Mouse (Mus musculus) heart, embryonic 14.5 days (tissue): ENCODE results near the gene Cyp4x1. TPM values are rescaled to one million over a fixed set of nuclear protein-coding genes. Genes with fewer than 3 reads are reported as not detected.
"Not testable (repeated sequence)": the region's sequence is repeated elsewhere in the genome, so short reads cannot be mapped to it uniquely, and the experiment has no call there.

ENCODE experiments used
- ATAC-seq: fragments of 200-750 bp; cut with Nextera tagmentation; 2 replicates; pipeline ENCODE4 v1.8.0; 2017; ENCODE audit warnings: low read depth, moderate TSS enrichment; ENCODE audit not compliant: insufficient number of reproducible peaks, insufficient read depth, low FRiP score
- H3K27ac ChIP-seq, 2 experiments: fragments of 200-500 bp in 1 of 2; fragments of 300-500 bp in 1 of 2; sonication (generic) in 1 of 2; replicated peaks in 1 of 2; 2 replicates each; pipeline ENCODE4 v1.5.1; 2012 to 2014; ENCODE audit warnings: low read depth in 2 of 2, low read length in 2 of 2, control low read depth in 1 of 2, mild to moderate bottlenecking in 1 of 2, mixed read lengths in 1 of 2; ENCODE audit not compliant: control insufficient read depth in 1 of 2, insufficient read depth in 1 of 2
- H3K27me3 ChIP-seq: fragments of 300-500 bp; sonication (generic); 2 replicates; pipeline ENCODE4 v1.6.1; 2014; ENCODE audit warnings: mild to moderate bottlenecking, low read length, control low read depth; ENCODE audit not compliant: control insufficient read depth, insufficient read depth
- H3K36me3 ChIP-seq: fragments of 300-500 bp; sonication (generic); 2 replicates; pipeline ENCODE4 v1.6.1; 2014; ENCODE audit warnings: mild to moderate bottlenecking, control low read depth, low read length, mixed read lengths; ENCODE audit not compliant: control insufficient read depth, insufficient read depth
- H3K4me1 ChIP-seq, 2 experiments: fragments of 200-500 bp in 1 of 2; fragments of 300-500 bp in 1 of 2; sonication (generic) in 1 of 2; 2 replicates each; pipeline ENCODE4 v1.6.1; 2012 to 2014; ENCODE audit warnings: low read length in 2 of 2, control low read depth in 1 of 2, mixed read lengths in 1 of 2; ENCODE audit not compliant: control insufficient read depth in 2 of 2, insufficient read depth in 2 of 2
- H3K4me2 ChIP-seq: fragments of 300-500 bp; sonication (generic); 2 replicates; pipeline ENCODE4 v1.6.1; 2014; ENCODE audit warnings: mild to moderate bottlenecking, low read length
- H3K4me3 ChIP-seq, 2 experiments: fragments of 200-500 bp in 1 of 2; fragments of 300-500 bp in 1 of 2; sonication (generic) in 1 of 2; 2 replicates each; pipeline ENCODE4 v1.5.1; 2012 to 2014; ENCODE audit warnings: low read length in 2 of 2, mild to moderate bottlenecking in 2 of 2, control low read depth in 1 of 2, low read depth in 1 of 2, moderate library complexity in 1 of 2; ENCODE audit not compliant: control insufficient read depth in 1 of 2, insufficient read depth in 1 of 2
- H3K9ac ChIP-seq: fragments of 300-500 bp; sonication (generic); 2 replicates; pipeline ENCODE4 v1.6.1; 2014; ENCODE audit warnings: mild to moderate bottlenecking, low read length
- H3K9me3 ChIP-seq: fragments of 300-500 bp; sonication (generic); 2 replicates; pipeline ENCODE4 v1.6.1; 2016; ENCODE audit warnings: low read length, control low read depth; ENCODE audit not compliant: control insufficient read depth
- WGBS: fragments of 180-500 bp; shearing (Covaris S2); extraction: QIAGEN DNeasy Blood & Tissue Kit; methylation state at CpG from one replicate; pipeline ENCODE4 v1.1.7; 2014; 5-methylcytosine and 5-hydroxymethylcytosine counted together
- polyA plus RNA-seq: library from polyadenylated mRNA; unstranded; fragments of >200 nt; fragmentation: Nextera tagmentation; extraction: Ambion mirVana; gene quantifications from 2 replicates; pipeline ENCODE4 v1.2.1, GENCODE M21; 2014

The Cyp4x1 gene
- 0.04 TPM in 1 of 2 replicates, not detected in the other for polyA plus RNA-seq

DNA sequence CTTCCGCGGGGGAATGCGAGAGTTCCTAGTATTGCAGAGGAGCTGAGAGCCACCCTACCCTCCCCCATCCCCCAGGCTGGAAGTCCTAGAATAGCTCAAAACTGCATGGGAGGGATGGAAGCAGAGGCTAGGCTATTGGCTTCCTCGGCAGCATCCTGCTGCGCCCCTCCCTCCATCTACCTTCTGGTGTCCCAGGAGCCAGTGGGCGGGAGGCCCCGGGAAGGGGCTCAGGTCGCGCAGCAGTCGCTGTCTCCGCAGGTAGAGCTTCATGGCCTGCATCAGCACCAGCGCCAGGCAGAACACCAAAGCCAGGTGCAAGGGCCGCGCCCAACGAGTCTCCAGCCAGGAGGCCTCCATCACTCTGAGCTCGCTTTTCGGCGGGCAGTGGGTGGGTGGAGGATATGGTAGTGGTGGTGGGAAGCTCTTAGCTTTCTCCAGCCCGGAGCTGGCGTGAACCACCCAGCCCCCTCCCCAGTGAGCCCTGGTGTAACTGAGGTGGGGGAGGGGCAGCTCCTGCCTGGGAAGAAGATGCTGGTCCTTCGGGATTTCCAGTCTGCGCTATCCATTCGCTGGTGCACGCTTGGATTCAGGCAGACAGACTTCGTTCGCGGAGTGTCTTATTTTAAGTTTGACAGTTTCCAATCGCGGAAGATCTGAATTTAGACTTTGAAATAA, at the start of gene Cyp4x1:
Gene Cyp4x1 (minus strand): TSS at position 661 of the 675 bp plus-strand sequence.
- ATAC-seq, result no peak
- no peaks in the 10 kb centered on the region for H3K9me3 ChIP-seq
- H3K36me3 ChIP-seq, result no peaks in the 10 kb centered on the region
- peak within 1 kb of the TSS in 1 of 2 experiments; percentile 26; a peak in 2 of 4 replicates for H3K4me3 ChIP-seq
- H3K27ac ChIP-seq, result no peak within 1 kb of the TSS
- H3K9ac ChIP-seq, result no peak within 1 kb of the TSS
- H3K4me2 ChIP-seq, result peak within 1 kb of the TSS; percentile 54
- 1% methylated on average over 29 of the region's 29 CpGs for WGBS
- H3K27me3 ChIP-seq, result peaks cover 11% of the 10 kb centered on the region
- peaks cover 5 to 13% of the 10 kb centered on the region in 2 experiments for H3K4me1 ChIP-seq

- ATAC-seq, H3K9ac ChIP-seq, H3K36me3 ChIP-seq, H3K4me2 ChIP-seq, H3K9me3 ChIP-seq, H3K27me3 ChIP-seq, H3K4me1 ChIP-seq, H3K4me3 ChIP-seq, H3K27ac ChIP-seq: not testable (repeated sequence)
Measured at GRCm38 (mm10) chr4:115176201-115176600, 42.1 kb upstream of the Cyp4x1 start.

DNA sequence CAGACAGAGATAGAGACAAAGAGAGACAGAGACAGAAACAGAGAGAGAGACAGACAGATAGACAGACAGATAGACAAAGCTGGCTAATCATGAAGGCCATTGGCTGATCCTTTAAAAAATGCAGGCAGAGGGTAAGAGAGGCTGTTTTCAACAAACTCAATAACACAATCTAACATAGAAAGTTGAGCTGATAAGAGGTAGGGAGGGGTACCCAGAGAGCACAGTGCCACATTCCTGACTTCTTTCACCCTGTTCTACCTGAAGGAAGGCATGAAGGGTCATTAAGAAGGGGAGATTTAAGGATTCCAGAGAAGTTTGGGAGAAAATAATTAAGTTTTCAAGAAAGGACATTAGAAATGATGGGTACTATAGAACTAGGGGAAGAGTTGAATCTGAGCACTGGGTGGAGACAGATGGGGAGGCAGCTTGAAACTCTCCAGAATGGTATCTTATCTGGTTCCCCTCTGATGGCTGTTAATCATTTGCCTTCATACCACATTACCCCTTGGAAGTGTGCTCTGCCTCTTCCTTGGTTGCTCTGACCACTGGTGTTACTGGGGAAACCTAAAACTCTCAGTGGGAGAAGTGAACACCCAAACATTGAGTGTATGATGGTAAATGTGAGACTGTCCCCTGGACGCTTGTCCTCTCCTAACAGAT, 40.7 kb upstream of the Cyp4x1 start:
- WGBS, result 50% methylated on average over 1 of the region's 1 CpGs
- Histone ChIP-seq H3K4me2 (no peak overlapping the region), H3K9me3 (no peaks in the 10 kb centered on the region), H3K36me3 (no peaks in the 10 kb centered on the region), H3K27me3 (no peaks in the 10 kb centered on the region), H3K27ac (no peak overlapping the region), H3K9ac (no peak overlapping the region), H3K4me3 (no peak overlapping the region), H3K4me1 (no peaks in the 10 kb centered on the region)
- ATAC-seq, result no peak

DNA sequence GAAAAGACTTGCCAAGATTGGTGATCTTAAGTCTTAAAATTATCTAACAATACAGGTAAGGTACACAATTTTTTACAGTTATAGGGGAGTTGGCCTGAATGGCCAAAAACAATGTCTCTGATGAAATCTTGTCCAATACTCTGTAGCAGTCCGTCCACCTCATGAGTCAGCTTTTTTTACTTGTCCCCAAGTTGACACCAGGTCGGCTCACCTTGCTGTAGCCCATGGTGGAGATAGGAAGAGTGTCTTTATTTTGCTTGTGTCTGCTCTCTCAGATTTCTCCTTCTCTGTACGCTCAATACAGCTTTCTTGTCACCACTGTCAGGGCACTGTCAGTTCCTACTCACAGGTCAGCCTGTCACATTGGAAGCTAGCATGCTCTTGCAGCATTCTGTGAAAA, 24.9 kb upstream of the Cyp4x1 start:
- H3K9me3 ChIP-seq, H3K9ac ChIP-seq, H3K27me3 ChIP-seq, H3K4me1 ChIP-seq, H3K4me3 ChIP-seq, ATAC-seq, H3K4me2 ChIP-seq, H3K36me3 ChIP-seq, H3K27ac ChIP-seq: not testable (repeated sequence)
- 69% methylated on average over 3 of the region's 3 CpGs for WGBS

- ATAC-seq, result no peak
- Histone ChIP-seq H3K4me1 (no peaks in the 10 kb centered on the region), H3K36me3 (no peaks in the 10 kb centered on the region), H3K4me3 (no peak overlapping the region), H3K9me3 (no peaks in the 10 kb centered on the region), H3K4me2 (no peak overlapping the region), H3K27me3 (no peaks in the 10 kb centered on the region), H3K9ac (no peak overlapping the region), H3K27ac (no peak overlapping the region)
- WGBS, result 85% methylated on average over 2 of the region's 2 CpGs
Measured at GRCm38 (mm10) chr4:115154723-115155122, 20.6 kb upstream of the Cyp4x1 start.

DNA sequence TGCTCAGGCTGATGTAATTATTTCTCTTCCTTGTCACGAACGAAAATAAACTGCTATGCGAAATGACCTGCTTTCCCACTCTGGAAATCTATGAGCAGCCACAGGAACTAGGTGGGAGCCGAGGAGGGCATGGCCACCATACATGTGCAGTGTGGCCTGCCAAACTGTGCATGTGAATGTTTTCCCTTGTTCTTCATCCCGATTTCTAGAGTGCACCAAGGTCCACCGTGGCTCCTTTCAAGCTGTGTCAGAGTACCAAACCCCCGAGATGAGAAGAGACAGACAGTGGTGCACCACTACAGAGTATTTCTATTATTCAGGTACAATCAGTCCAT, 182 bp upstream of the Cyp4x1 start:
- peaks cover 5 to 13% of the 10 kb centered on the region in 2 experiments for H3K4me1 ChIP-seq
- WGBS, result 20% methylated on average over 7 of the region's 7 CpGs
- H3K27ac ChIP-seq, result no peak overlapping the region
- H3K4me3 ChIP-seq, result no peak overlapping the region
- H3K27me3 ChIP-seq, result peaks cover 11% of the 10 kb centered on the region
- peak overlapping the region; percentile 54 for H3K4me2 ChIP-seq
- H3K9me3 ChIP-seq, result no peaks in the 10 kb centered on the region
- no peak for ATAC-seq
- H3K9ac ChIP-seq, result no peak overlapping the region
- H3K36me3 ChIP-seq, result no peaks in the 10 kb centered on the region

DNA sequence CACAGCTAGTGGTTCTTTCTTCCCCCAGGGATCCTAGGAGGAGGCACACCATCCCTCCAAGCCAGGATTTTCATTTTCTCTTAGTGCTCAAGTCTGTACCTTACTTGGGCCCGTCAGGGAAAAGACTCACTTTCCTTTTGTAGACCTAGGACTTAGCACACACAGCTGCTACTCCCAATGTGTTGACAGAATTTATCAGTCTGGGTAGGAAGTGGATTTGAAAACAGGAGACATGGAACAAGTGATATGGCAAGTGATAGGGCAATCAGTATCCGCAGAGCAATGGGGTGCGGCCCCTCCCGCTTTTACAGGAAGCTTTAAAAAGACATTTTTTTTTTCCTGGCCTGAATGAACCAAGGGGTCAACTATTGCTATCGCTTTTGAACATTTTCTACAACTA, 996 bp downstream of the Cyp4x1 start:
- Histone ChIP-seq H3K27ac (no peak overlapping the region), H3K9ac (no peak overlapping the region), H3K9me3 (no peaks in the 10 kb centered on the region), H3K27me3 (peaks cover 11% of the 10 kb centered on the region), H3K4me1 (peaks cover 5 to 13% of the 10 kb centered on the region in 2 experiments), H3K36me3 (no peaks in the 10 kb centered on the region), H3K4me3 (no peak overlapping the region), H3K4me2 (peak overlapping the region; percentile 54)
- WGBS, result under 1% methylated on average over 5 of the region's 5 CpGs
- peak; percentile 35; the same call in 1 of the 2 replicates for ATAC-seq

GRCm38 (mm10) chr4:115124713-115125112, 9.4 kb downstream of the Cyp4x1 start:
- H3K9me3 ChIP-seq, result no peaks in the 10 kb centered on the region
- ATAC-seq, result no peak
- no peak overlapping the region for H3K4me3 ChIP-seq
- H3K9ac ChIP-seq, result no peak overlapping the region
- no peaks in the 10 kb centered on the region for H3K4me1 ChIP-seq
- no peaks in the 10 kb centered on the region for H3K36me3 ChIP-seq
- no peak overlapping the region for H3K4me2 ChIP-seq
- no peaks in the 10 kb centered on the region for H3K27me3 ChIP-seq
- no peak overlapping the region for H3K27ac ChIP-seq
